Mouse (Mus musculus): ENCODE results near the gene Ankrd52. TPM values are rescaled to one million over a fixed set of nuclear protein-coding genes. Genes with fewer than 3 reads are reported as not detected.

Ankrd52 gene
- polyA plus RNA-seq, 1 experiment from 2014 or later = 4.3 TPM

GRCm38 (mm10) chr10:128429052-128429451 is 52.1 kb downstream of the Ankrd52 start:
- Histone ChIP-seq H3K4me2 (replicated peaks; ENCODE audit: low read depth) (no peak overlapping the region), H3K36me3 (ENCODE audit: control insufficient read depth, insufficient read depth, low read length) (0 out of 2 replicates have a peak, but pooled peaks cover 2% of the 10 kb centered on the region), H3K27ac (replicated peaks) (no peak overlapping the region), H3K4me1 (replicated peaks; ENCODE audit: control insufficient read depth, insufficient read depth) (no peaks in the 10 kb centered on the region), H3K4me3 (ENCODE audit: low read depth, low read length) (no peak overlapping the region), H3K9me3 (ENCODE audit: control insufficient read depth, low read length) (no peaks in the 10 kb centered on the region), H3K9ac (ENCODE audit: low read length) (no peak overlapping the region), H3K27me3 (ENCODE audit: control insufficient read depth, insufficient read depth, low read length) (no peaks in the 10 kb centered on the region)
- WGBS = 73% methylated on average over 5 of the region's 5 CpGs
- DNase-seq (ENCODE audit: low spot score) (no peak), ATAC-seq (ENCODE audit: low FRiP score, low TSS enrichment) (no peak)
- no peak for TF ChIP-seq CTCF (IDR thresholded peaks at IDR 0.05; ENCODE audit: low read depth)
- no peak for TF ChIP-seq EP300 (optimal IDR thresholded peaks at IDR 0.05)

GRCm38 (mm10) chr10:128429454-128429853 is 52.5 kb downstream of the Ankrd52 start:
- Histone ChIP-seq H3K4me1 (replicated peaks; ENCODE audit: control insufficient read depth, insufficient read depth) (no peaks in the 10 kb centered on the region), H3K27ac (replicated peaks) (no peak overlapping the region), H3K36me3 (ENCODE audit: control insufficient read depth, insufficient read depth, low read length) (0 out of 2 replicates have a peak, but pooled peaks cover 2% of the 10 kb centered on the region), H3K4me2 (replicated peaks; ENCODE audit: low read depth) (no peak overlapping the region), H3K27me3 (ENCODE audit: control insufficient read depth, insufficient read depth, low read length) (no peaks in the 10 kb centered on the region), H3K9me3 (ENCODE audit: control insufficient read depth, low read length) (no peaks in the 10 kb centered on the region), H3K9ac (ENCODE audit: low read length) (no peak overlapping the region), H3K4me3 (ENCODE audit: low read depth, low read length) (no peak overlapping the region)
- WGBS = 57% methylated on average over 4 of the region's 4 CpGs
- ATAC-seq (ENCODE audit: low FRiP score, low TSS enrichment) (no peak), DNase-seq (ENCODE audit: low spot score) (no peak)
- no peak for TF ChIP-seq EP300 (optimal IDR thresholded peaks at IDR 0.05)
- TF ChIP-seq CTCF (IDR thresholded peaks at IDR 0.05; ENCODE audit: low read depth) = no peak

GRCm38 (mm10) chr10:128433417-128433816 is 56.5 kb downstream of the Ankrd52 start:
- Histone ChIP-seq H3K27me3 (ENCODE audit: control insufficient read depth, insufficient read depth, low read length) (no peaks in the 10 kb centered on the region), H3K4me1 (replicated peaks; ENCODE audit: control insufficient read depth, insufficient read depth) (no peaks in the 10 kb centered on the region), H3K9ac (ENCODE audit: low read length) (no peak overlapping the region), H3K27ac (replicated peaks) (no peak overlapping the region), H3K36me3 (ENCODE audit: control insufficient read depth, insufficient read depth, low read length) (peaks cover 22% of the 10 kb centered on the region), H3K4me2 (replicated peaks; ENCODE audit: low read depth) (no peak overlapping the region), H3K4me3 (ENCODE audit: low read depth, low read length) (no peak overlapping the region), H3K9me3 (ENCODE audit: control insufficient read depth, low read length) (no peaks in the 10 kb centered on the region)
- WGBS = 93% methylated on average over 2 of the region's 2 CpGs
- ATAC-seq (ENCODE audit: low FRiP score, low TSS enrichment) = no peak
- DNase-seq (ENCODE audit: low spot score) = no peak
- TF ChIP-seq EP300 (optimal IDR thresholded peaks at IDR 0.05) (no peak), CTCF (IDR thresholded peaks at IDR 0.05; ENCODE audit: low read depth) (no peak)

GRCm38 (mm10) chr10:128434681-128435080 is 57.8 kb downstream of the Ankrd52 start:
- Histone ChIP-seq H3K27me3 (ENCODE audit: control insufficient read depth, insufficient read depth, low read length) (no peaks in the 10 kb centered on the region), H3K9me3 (ENCODE audit: control insufficient read depth, low read length) (no peaks in the 10 kb centered on the region), H3K4me2 (replicated peaks; ENCODE audit: low read depth) (no peak overlapping the region), H3K4me1 (replicated peaks; ENCODE audit: control insufficient read depth, insufficient read depth) (no peaks in the 10 kb centered on the region), H3K4me3 (ENCODE audit: low read depth, low read length) (no peak overlapping the region), H3K36me3 (ENCODE audit: control insufficient read depth, insufficient read depth, low read length) (peaks cover 32% of the 10 kb centered on the region), H3K9ac (ENCODE audit: low read length) (no peak overlapping the region), H3K27ac (replicated peaks) (no peak overlapping the region)
- WGBS = 71% methylated on average over 10 of the region's 10 CpGs
- TF ChIP-seq CTCF (IDR thresholded peaks at IDR 0.05; ENCODE audit: low read depth) = no peak
- TF ChIP-seq EP300 (optimal IDR thresholded peaks at IDR 0.05) = no peak
- DNase-seq (ENCODE audit: low spot score) = peak; percentile 56
- ATAC-seq (ENCODE audit: low FRiP score, low TSS enrichment) = peak; percentile 88

- Histone ChIP-seq H3K4me1 (replicated peaks; ENCODE audit: control insufficient read depth, insufficient read depth) (no peaks in the 10 kb centered on the region), H3K4me2 (replicated peaks; ENCODE audit: low read depth) (no peak overlapping the region), H3K27ac (replicated peaks) (peak overlapping the region; percentile 49; the same call in 1 of the 2 replicates), H3K9ac (ENCODE audit: low read length) (no peak overlapping the region), H3K9me3 (ENCODE audit: control insufficient read depth, low read length) (no peaks in the 10 kb centered on the region), H3K27me3 (ENCODE audit: control insufficient read depth, insufficient read depth, low read length) (no peaks in the 10 kb centered on the region), H3K36me3 (ENCODE audit: control insufficient read depth, insufficient read depth, low read length) (peaks cover 33% of the 10 kb centered on the region), H3K4me3 (ENCODE audit: low read depth, low read length) (no peak overlapping the region)
- TF ChIP-seq EP300 (optimal IDR thresholded peaks at IDR 0.05) = no peak
- no peak for TF ChIP-seq CTCF (IDR thresholded peaks at IDR 0.05; ENCODE audit: low read depth)
- DNase-seq (ENCODE audit: low spot score) (no peak), ATAC-seq (ENCODE audit: low FRiP score, low TSS enrichment) (no peak)
- 88% methylated on average over 17 of the region's 17 CpGs for WGBS
Observed at GRCm38 (mm10) chr10:128435186-128435823, 58.4 kb downstream of the Ankrd52 start.

GRCm38 (mm10) chr10:128435873-128436272 is 59.0 kb downstream of the Ankrd52 start:
- Histone ChIP-seq H3K4me1 (replicated peaks; ENCODE audit: control insufficient read depth, insufficient read depth) (no peaks in the 10 kb centered on the region), H3K9me3 (ENCODE audit: control insufficient read depth, low read length) (no peaks in the 10 kb centered on the region), H3K4me3 (ENCODE audit: low read depth, low read length) (no peak overlapping the region), H3K4me2 (replicated peaks; ENCODE audit: low read depth) (no peak overlapping the region), H3K27me3 (ENCODE audit: control insufficient read depth, insufficient read depth, low read length) (no peaks in the 10 kb centered on the region), H3K9ac (ENCODE audit: low read length) (no peak overlapping the region), H3K27ac (replicated peaks) (no peak overlapping the region), H3K36me3 (ENCODE audit: control insufficient read depth, insufficient read depth, low read length) (peaks cover 33% of the 10 kb centered on the region)
- no peak for TF ChIP-seq CTCF (IDR thresholded peaks at IDR 0.05; ENCODE audit: low read depth)
- TF ChIP-seq EP300 (optimal IDR thresholded peaks at IDR 0.05) = no peak
- 79% methylated on average over 5 of the region's 5 CpGs for WGBS
- no peak for DNase-seq (ENCODE audit: low spot score)
- ATAC-seq (ENCODE audit: low FRiP score, low TSS enrichment) = no peak
